Mouse (Mus musculus) C2C12 (cell line): ENCODE results near the gene Ptk6.

ENCODE experiments used
- CTCF ChIP-seq: IDR thresholded peaks from one replicate; pipeline ENCODE4 v1.5.1; 2011; ENCODE audit not compliant: control insufficient read depth, insufficient read depth, insufficient read length
- FOSL1 ChIP-seq: IDR thresholded peaks from one replicate; pipeline ENCODE4 v1.8.0; 2011; ENCODE audit warnings: mild to moderate bottlenecking, low read length; ENCODE audit not compliant: poor library complexity, insufficient read depth, severe bottlenecking
- MYOD1 ChIP-seq: IDR thresholded peaks from one replicate; pipeline ENCODE4 v1.6.1; 2011; ENCODE audit warnings: low read depth; ENCODE audit not compliant: control insufficient read depth, insufficient read length
- USF1 ChIP-seq: IDR thresholded peaks from one replicate; pipeline ENCODE4 v1.6.1; 2011; ENCODE audit warnings: low read depth, mild to moderate bottlenecking, control low read depth, moderate library complexity

DNA sequence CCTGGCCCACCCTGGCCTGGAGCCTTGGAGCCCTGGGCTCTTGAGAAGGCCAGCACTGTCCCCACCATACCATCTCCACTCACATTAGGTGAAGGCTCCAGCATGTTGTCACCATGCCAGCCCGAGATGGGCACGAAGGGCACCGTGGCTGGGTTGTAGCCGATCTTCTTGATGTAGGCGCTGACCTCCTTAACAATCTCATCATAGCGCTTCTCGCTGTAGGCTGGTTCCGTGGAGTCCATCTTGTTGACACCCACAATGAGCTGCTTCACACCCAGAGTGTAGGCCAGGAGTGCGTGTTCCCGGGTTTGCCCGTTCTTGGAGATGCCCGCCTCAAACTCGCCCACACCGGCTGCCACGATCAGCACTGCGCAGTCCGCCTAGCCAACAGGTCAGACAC, 49.9 kb downstream of the Ptk6 start:
- no peak for TF ChIP-seq CTCF
- no peak for TF ChIP-seq MYOD1
- TF ChIP-seq USF1, result no peak
- no peak for TF ChIP-seq FOSL1
